8 mouse cellular contexts compared by ENCODE assay signal in genomic region chr16:32078408-32078990, GRCm38 (mm10). TPM values are rescaled to one million over a fixed set of nuclear protein-coding genes. Genes with fewer than 3 reads are reported as not detected.
DNase-seq lines count a peak whose midpoint lies in the region; ATAC-seq and TF ChIP-seq lines count a peak whose summit lies in the region.

No protein-coding gene starts in this region.

- intact Hi-C loops in heart, adult 2 months (cut with DNase I) = loop anchor here (2.0 to 5.0 kb wide), 3 partner anchors 20 to 76 kb away; partner anchors contain the start of genes Cep19, Pigx and Senp5
- intact Hi-C loops in heart, postnatal 14 days (cut with DNase I) = loop anchor here (5.0 kb wide), 1 partner anchor 76 kb away; the partner anchor contains the start of gene Senp5

- peak overlapping the region; percentile 79 for H3K4me2 ChIP-seq in limb, embryonic 14.5 days (replicated peaks; ENCODE audit: low read depth, low read length, severe bottlenecking)
- H3K4me2 ChIP-seq in neural tube, embryonic 11.5 days (ENCODE audit: low read depth) = peak overlapping the region; percentile 59

- no peak for TF ChIP-seq POLR2A in heart, adult 2 months (IDR thresholded peaks at IDR 0.05; ENCODE audit: insufficient read depth, low read depth, low read length)
- TF ChIP-seq POLR2A in limb, embryonic 14.5 days (IDR thresholded peaks at IDR 0.05; ENCODE audit: borderline replicate concordance, extremely low read depth, insufficient read depth, insufficient read length) = no peak

- no peak for DNase-seq in heart, adult 2 months
- DNase-seq in heart, postnatal 14 days = no peak
- peak; percentile 67 for DNase-seq in ES-CJ7 (ENCODE audit: low read depth, low spot score)
- DNase-seq in embryo, embryonic 11.5 days (ENCODE audit: low read depth, low spot score) = peak; percentile 43
- DNase-seq in hindbrain, embryonic 10.5 days (ENCODE audit: low spot score) = peak; percentile 78
- DNase-seq in limb, embryonic 14.5 days (ENCODE audit: low spot score) = peak; percentile 28
- DNase-seq in neural tube, embryonic 11.5 days (ENCODE audit: low spot score) = no peak
- no peak for DNase-seq in ovary, postnatal 10 days (ENCODE audit: low spot score)

- peak overlapping the region; percentile 98 for H3K9ac ChIP-seq in heart, adult 2 months (ENCODE audit: low read depth, low read length)
- peak overlapping the region; percentile 98 for H3K9ac ChIP-seq in limb, embryonic 14.5 days (ENCODE audit: low read depth, low read length, severe bottlenecking)
- H3K9ac ChIP-seq in neural tube, embryonic 11.5 days (ENCODE audit: low read length) = peak overlapping the region; percentile 93

- no peak for ATAC-seq in limb, embryonic 14.5 days (ENCODE audit: low FRiP score, low read depth)
- ATAC-seq in neural tube, embryonic 11.5 days (ENCODE audit: insufficient read depth, low FRiP score, low TSS enrichment) = peak; percentile 74; the same call in 1 of the 2 replicates

- no peak for TF ChIP-seq EP300 in heart, adult 2 months (IDR thresholded peaks at IDR 0.05; ENCODE audit: insufficient read depth, low read depth, low read length)

- H3K27me3 ChIP-seq in heart, adult 2 months (ENCODE audit: control insufficient read depth, insufficient read depth, low read length) = no peaks in the 10 kb centered on the region
- no peaks in the 10 kb centered on the region for H3K27me3 ChIP-seq in hindbrain, embryonic 10.5 days (ENCODE audit: insufficient read depth, poor library complexity, severe bottlenecking)
- H3K27me3 ChIP-seq in limb, embryonic 14.5 days (ENCODE audit: control insufficient read depth, insufficient read depth, low read length) = no peaks in the 10 kb centered on the region
- H3K27me3 ChIP-seq in neural tube, embryonic 11.5 days (ENCODE audit: control insufficient read depth, insufficient read depth, low read length) = no peaks in the 10 kb centered on the region

- H3K79me2 ChIP-seq in heart, adult 2 months (replicated peaks; ENCODE audit: control insufficient read depth, insufficient read depth, low read length) = peaks cover 1% of the 10 kb centered on the region; the same call in 1 of the 2 replicates

- peak overlapping the region; percentile 95 for H3K27ac ChIP-seq in heart, adult 2 months
- peak overlapping the region; percentile 96 for H3K27ac ChIP-seq in hindbrain, embryonic 10.5 days
- peak overlapping the region; percentile 95 for H3K27ac ChIP-seq in limb, embryonic 14.5 days (replicated peaks; ENCODE audit: low read depth, low read length)
- H3K27ac ChIP-seq in neural tube, embryonic 11.5 days (ENCODE audit: low read depth, low read length) = peak overlapping the region; percentile 93

- WGBS in heart, adult 2 months = under 1% methylated on average over 29 of the region's 30 CpGs
- WGBS in hindbrain, embryonic 10.5 days = under 1% methylated on average over 30 of the region's 30 CpGs
- 4% methylated on average over 30 of the region's 30 CpGs for WGBS in limb, embryonic 14.5 days
- WGBS in neural tube, embryonic 11.5 days = under 1% methylated on average over 30 of the region's 30 CpGs

- peaks cover 17% of the 10 kb centered on the region for H3K36me3 ChIP-seq in heart, adult 2 months (ENCODE audit: control insufficient read depth, insufficient read depth, low read length)
- peaks cover 34% of the 10 kb centered on the region for H3K36me3 ChIP-seq in hindbrain, embryonic 10.5 days
- H3K36me3 ChIP-seq in limb, embryonic 14.5 days (ENCODE audit: control insufficient read depth, insufficient read depth, low read length) = peaks cover 7% of the 10 kb centered on the region
- H3K36me3 ChIP-seq in neural tube, embryonic 11.5 days (ENCODE audit: control insufficient read depth, insufficient read depth, low read length) = no peaks in the 10 kb centered on the region

- TF ChIP-seq CTCF in heart, adult 2 months (IDR thresholded peaks at IDR 0.05) = no peak

- H3K4me1 ChIP-seq in heart, adult 2 months (ENCODE audit: control insufficient read depth, insufficient read depth, low read length) = peaks cover 11% of the 10 kb centered on the region
- peaks cover 23% of the 10 kb centered on the region for H3K4me1 ChIP-seq in hindbrain, embryonic 10.5 days (replicated peaks)
- peaks cover 19% of the 10 kb centered on the region for H3K4me1 ChIP-seq in limb, embryonic 14.5 days (ENCODE audit: control insufficient read depth, insufficient read depth, low read length)
- H3K4me1 ChIP-seq in neural tube, embryonic 11.5 days (ENCODE audit: control insufficient read depth, insufficient read depth, low read length) = peaks cover 9% of the 10 kb centered on the region

- no peaks in the 10 kb centered on the region for H3K9me3 ChIP-seq in hindbrain, embryonic 10.5 days
- H3K9me3 ChIP-seq in limb, embryonic 14.5 days (ENCODE audit: control insufficient read depth, low read length) = no peaks in the 10 kb centered on the region
- H3K9me3 ChIP-seq in neural tube, embryonic 11.5 days (ENCODE audit: control insufficient read depth, low read length) = no peaks in the 10 kb centered on the region

- peak overlapping the region; percentile 81 for H3K4me3 ChIP-seq in heart, adult 2 months
- peak overlapping the region; percentile 76 for H3K4me3 ChIP-seq in hindbrain, embryonic 10.5 days
- H3K4me3 ChIP-seq in limb, embryonic 14.5 days (replicated peaks; ENCODE audit: low read length) = peak overlapping the region; percentile 82
- peak overlapping the region; percentile 80 for H3K4me3 ChIP-seq in neural tube, embryonic 11.5 days (ENCODE audit: low read depth, low read length)

RNA-seq across cellular contexts. Expression of gene Pak2, which starts 0.6 kb away (rescaled TPM):
- total RNA-seq in heart, adult 2 months (2021) = 10 to 100 TPM; 26.3 to 27.3 TPM
- polyA plus RNA-seq in heart, adult 2 months (2012; rRNA removed) = 9.6 and 15.3 TPM in 2 replicates
- 10 to 100 TPM; 31.9 to 32.9 TPM for total RNA-seq in heart, postnatal 14 days (2021)
- 35.7 and 39.4 TPM in 2 replicates for polyA plus RNA-seq in hindbrain, embryonic 10.5 days (2016; fragmentation: Nextera tagmentation; extraction: Ambion mirVana)
- polyA plus RNA-seq in limb, embryonic 14.5 days (2012; rRNA removed) = 26.5 and 28.4 TPM in 2 replicates
- polyA plus RNA-seq in limb, embryonic 14.5 days (2014; fragmentation: Nextera tagmentation; extraction: Ambion mirVana) = 35.8 and 36.1 TPM in 2 replicates
- 48.4 and 50.7 TPM in 2 replicates for polyA plus RNA-seq in neural tube, embryonic 11.5 days (2014; fragmentation: Nextera tagmentation; extraction: Ambion mirVana)

RNA-seq across cellular contexts. Expression of gene Pigx, which starts 21.0 kb away (rescaled TPM):
- 10 to 100 TPM; 21.0 to 21.2 TPM for total RNA-seq in heart, adult 2 months (2021)
- 12.4 and 23.2 TPM in 2 replicates for polyA plus RNA-seq in heart, adult 2 months (2012; rRNA removed)
- 10 to 100 TPM; 18.8 to 24.5 TPM for total RNA-seq in heart, postnatal 14 days (2021)
- polyA plus RNA-seq in hindbrain, embryonic 10.5 days (2016; fragmentation: Nextera tagmentation; extraction: Ambion mirVana) = 149 and 159 TPM in 2 replicates
- 71.1 and 74.9 TPM in 2 replicates for polyA plus RNA-seq in limb, embryonic 14.5 days (2012; rRNA removed)
- polyA plus RNA-seq in limb, embryonic 14.5 days (2014; fragmentation: Nextera tagmentation; extraction: Ambion mirVana) = 104 and 105 TPM in 2 replicates
- polyA plus RNA-seq in neural tube, embryonic 11.5 days (2014; fragmentation: Nextera tagmentation; extraction: Ambion mirVana) = 128 and 138 TPM in 2 replicates

RNA-seq across cellular contexts. Expression of gene Cep19, which starts 21.1 kb away (rescaled TPM):
- total RNA-seq in heart, adult 2 months (2021) = 1 to 10 TPM; 8.6 to 9.8 TPM
- polyA plus RNA-seq in heart, adult 2 months (2012; rRNA removed) = 8.8 and 9.7 TPM in 2 replicates
- 10 to 100 TPM in 1 of 2 experiments, 1 to 10 TPM in 1; 8.9 to 10.2 TPM for total RNA-seq in heart, postnatal 14 days (2021)
- polyA plus RNA-seq in hindbrain, embryonic 10.5 days (2016; fragmentation: Nextera tagmentation; extraction: Ambion mirVana) = 37.9 and 39.4 TPM in 2 replicates
- 11.5 and 15.6 TPM in 2 replicates for polyA plus RNA-seq in limb, embryonic 14.5 days (2012; rRNA removed)
- polyA plus RNA-seq in limb, embryonic 14.5 days (2014; fragmentation: Nextera tagmentation; extraction: Ambion mirVana) = 28.4 and 32.2 TPM in 2 replicates
- polyA plus RNA-seq in neural tube, embryonic 11.5 days (2014; fragmentation: Nextera tagmentation; extraction: Ambion mirVana) = 41.5 and 47.2 TPM in 2 replicates

Comparison
In these comparisons a context has a peak if more than half of its experiments do, and no peak if none do; other contexts are left out.
1. DNase-seq: peak in ES-CJ7 (single experiment), embryo, embryonic 11.5 days (single experiment), hindbrain, embryonic 10.5 days (single experiment) and limb, embryonic 14.5 days (single experiment); none in heart, adult 2 months (0 of 2), heart, postnatal 14 days (0 of 2), neural tube, embryonic 11.5 days (single experiment) and ovary, postnatal 10 days (single experiment).
2. Peak in every context shown above with its lines, with median percentiles within 50 percentile points of each other: H3K27ac ChIP-seq, H3K4me3 ChIP-seq and H3K9ac ChIP-seq.